In the genomic region with DNA sequence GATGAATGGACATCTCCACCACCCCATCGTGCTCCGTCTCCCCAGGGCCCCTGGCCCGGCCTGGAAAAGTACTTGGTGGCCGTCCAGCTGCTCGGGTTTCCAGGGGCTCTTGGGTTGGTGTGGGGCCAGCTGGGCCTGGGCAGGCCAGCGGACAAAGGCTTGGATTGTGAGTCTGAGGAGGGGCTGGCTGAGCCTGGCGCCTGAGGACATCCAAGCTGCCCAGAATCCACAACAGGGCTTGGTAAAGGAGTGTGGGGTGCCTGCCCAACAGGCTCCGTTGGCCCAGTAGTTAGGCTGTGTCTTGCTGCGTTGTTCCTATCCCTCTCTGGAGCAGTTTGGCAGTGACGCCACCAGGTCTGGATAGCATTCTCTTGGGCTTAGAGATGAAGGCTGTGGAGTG, we compare ENCODE assay signal across 9 mouse cellular contexts. TPM values are rescaled to one million over a fixed set of nuclear protein-coding genes. Genes with fewer than 3 reads are reported as not detected.
A peak's percentile ranks its signal among the peaks of the same experiment; 100 is the strongest.
DNase-seq lines count a peak whose midpoint lies in the region; ATAC-seq lines count a peak whose summit lies in the region.
"Had no signal": no experiment of that assay in that cellular context is flagged by ENCODE, and none has a peak within 500 bp of the region (broad histone marks: within the 10 kb centered on the region; RNA-seq: fewer than 3 reads in every experiment).

No protein-coding gene starts in this region.

- peak overlapping the region; percentile 12; the same call in 1 of the 2 replicates for H3K4me3 ChIP-seq in heart, embryonic 10.5 days
- H3K4me3 ChIP-seq in embryonic facial prominence, embryonic 12.5 days, result peak overlapping the region; percentile 9; the same call in 1 of the 2 replicates
- no peak overlapping the region for H3K4me3 ChIP-seq in intestine, embryonic 16.5 days (ENCODE audit: low read length)
- peak overlapping the region; percentile 11; the same call in 1 of the 2 replicates for H3K4me3 ChIP-seq in midbrain, embryonic 12.5 days

- no peaks in the 10 kb centered on the region for H3K9me3 ChIP-seq in heart, embryonic 10.5 days
- H3K9me3 ChIP-seq in embryonic facial prominence, embryonic 12.5 days, result no peaks in the 10 kb centered on the region
- no peaks in the 10 kb centered on the region for H3K9me3 ChIP-seq in intestine, embryonic 16.5 days (ENCODE audit: control insufficient read depth, low read length)
- no peaks in the 10 kb centered on the region for H3K9me3 ChIP-seq in midbrain, embryonic 12.5 days

- WGBS in heart, embryonic 10.5 days, result 10% methylated on average over 10 of the region's 10 CpGs
- 2% methylated on average over 10 of the region's 10 CpGs for WGBS in embryonic facial prominence, embryonic 12.5 days
- WGBS in intestine, embryonic 16.5 days, result 8% methylated on average over 10 of the region's 10 CpGs
- WGBS in midbrain, embryonic 12.5 days, result 5% methylated on average over 10 of the region's 10 CpGs

- H3K27me3 ChIP-seq in heart, embryonic 10.5 days (ENCODE audit: insufficient read depth, poor library complexity, severe bottlenecking), result peaks cover 93% of the 10 kb centered on the region
- H3K27me3 ChIP-seq in embryonic facial prominence, embryonic 12.5 days, result peaks cover 83% of the 10 kb centered on the region
- H3K27me3 ChIP-seq in intestine, embryonic 16.5 days (replicated peaks; ENCODE audit: control insufficient read depth, insufficient read depth, low read length), result peaks cover 69% of the 10 kb centered on the region
- peaks cover 89% of the 10 kb centered on the region for H3K27me3 ChIP-seq in midbrain, embryonic 12.5 days

- DNase-seq in heart, embryonic 10.5 days (ENCODE audit: low spot score), result no peak
- no peak for DNase-seq in heart, adult 18-20 months
- no peak for DNase-seq in ovary, postnatal 10 days (ENCODE audit: low spot score)
- no peak for DNase-seq in kidney, postnatal 10 days

- peak overlapping the region; percentile 32 for H3K4me2 ChIP-seq in embryonic facial prominence, embryonic 12.5 days (replicated peaks)
- H3K4me2 ChIP-seq in intestine, embryonic 16.5 days (ENCODE audit: low read depth, low read length), result no peak overlapping the region
- H3K4me2 ChIP-seq in midbrain, embryonic 12.5 days (replicated peaks), result peak overlapping the region; percentile 32

- H3K36me3 ChIP-seq in heart, embryonic 10.5 days, result no peaks in the 10 kb centered on the region
- H3K36me3 ChIP-seq in embryonic facial prominence, embryonic 12.5 days, result no peaks in the 10 kb centered on the region
- H3K36me3 ChIP-seq in intestine, embryonic 16.5 days (ENCODE audit: control insufficient read depth, insufficient read depth, low read length), result no peaks in the 10 kb centered on the region
- H3K36me3 ChIP-seq in midbrain, embryonic 12.5 days, result no peaks in the 10 kb centered on the region

- no peak overlapping the region for H3K27ac ChIP-seq in heart, embryonic 10.5 days
- no peak overlapping the region for H3K27ac ChIP-seq in embryonic facial prominence, embryonic 12.5 days
- no peak overlapping the region for H3K27ac ChIP-seq in intestine, embryonic 16.5 days (ENCODE audit: low read length)
- H3K27ac ChIP-seq in midbrain, embryonic 12.5 days (replicated peaks), result no peak overlapping the region
- H3K27ac ChIP-seq: macrophage had no signal

- ATAC-seq in embryonic facial prominence, embryonic 12.5 days (ENCODE audit: insufficient number of reproducible peaks, insufficient read depth, low FRiP score, low TSS enrichment), result no peak
- ATAC-seq in intestine, embryonic 16.5 days, result 0 out of 2 replicates have a peak, but pooled peaks have one; percentile 6
- ATAC-seq in midbrain, embryonic 12.5 days (ENCODE audit: low FRiP score, low read depth), result peak; percentile 5; the same call in 1 of the 2 replicates
- ATAC-seq in granulocyte monocyte progenitor cell, adult 5-6 weeks (replicated peaks; ENCODE audit: poor library complexity, severe bottlenecking), result no peak

- H3K4me1 ChIP-seq in heart, embryonic 10.5 days, result peaks cover 39% of the 10 kb centered on the region
- H3K4me1 ChIP-seq in embryonic facial prominence, embryonic 12.5 days, result peaks cover 10% of the 10 kb centered on the region
- H3K4me1 ChIP-seq in intestine, embryonic 16.5 days (ENCODE audit: control insufficient read depth, insufficient read depth, low read length), result peaks cover 7% of the 10 kb centered on the region; the same call in 1 of the 2 replicates
- peaks cover 31% of the 10 kb centered on the region for H3K4me1 ChIP-seq in midbrain, embryonic 12.5 days

- no peak overlapping the region for H3K9ac ChIP-seq in embryonic facial prominence, embryonic 12.5 days
- no peak overlapping the region for H3K9ac ChIP-seq in intestine, embryonic 16.5 days (ENCODE audit: low read depth, low read length)
- no peak overlapping the region; the same call in 1 of the 2 replicates for H3K9ac ChIP-seq in midbrain, embryonic 12.5 days (replicated peaks)

RNA-seq across cellular contexts. Expression of a gene that starts 6.0 kb away (rescaled TPM):
- polyA plus RNA-seq in heart, embryonic 10.5 days (2016; fragmentation: Nextera tagmentation; extraction: Ambion mirVana), result 0.67 and 0.97 TPM in 2 replicates
- under 1 TPM; 0.28 to 0.35 TPM for total RNA-seq in heart, adult 18-20 months (2021)
- polyA plus RNA-seq in embryonic facial prominence, embryonic 12.5 days (2016; fragmentation: Nextera tagmentation; extraction: Ambion mirVana), result 4.1 and 4.7 TPM in 2 replicates
- polyA plus RNA-seq in intestine, embryonic 16.5 days (2015; fragmentation: Nextera tagmentation; extraction: Ambion mirVana), result 0.34 and 0.64 TPM in 2 replicates
- polyA plus RNA-seq in midbrain, embryonic 12.5 days (2016; fragmentation: Nextera tagmentation; extraction: Ambion mirVana), result 1.5 and 2.1 TPM in 2 replicates
- not detected in 2 replicates for total RNA-seq in granulocyte monocyte progenitor cell, adult 5-6 weeks (2014; fragmentation: Nextera tagmentation)
- total RNA-seq in granulocyte monocyte progenitor cell, adult 5-6 weeks (2017), result not detected in 2 replicates
- polyA plus RNA-seq: macrophage had no signal

RNA-seq across cellular contexts. Expression of a gene that starts 6.1 kb away (rescaled TPM):
- polyA plus RNA-seq in heart, embryonic 10.5 days (2016; fragmentation: Nextera tagmentation; extraction: Ambion mirVana), result 13.0 and 23.1 TPM in 2 replicates
- total RNA-seq in heart, adult 18-20 months (2021), result 10 to 100 TPM; 22.8 to 23.0 TPM
- polyA plus RNA-seq in embryonic facial prominence, embryonic 12.5 days (2016; fragmentation: Nextera tagmentation; extraction: Ambion mirVana), result 19.7 and 23.6 TPM in 2 replicates
- polyA plus RNA-seq in intestine, embryonic 16.5 days (2015; fragmentation: Nextera tagmentation; extraction: Ambion mirVana), result 6.8 and 7.3 TPM in 2 replicates
- 77.4 and 79.8 TPM in 2 replicates for polyA plus RNA-seq in midbrain, embryonic 12.5 days (2016; fragmentation: Nextera tagmentation; extraction: Ambion mirVana)
- total RNA-seq in granulocyte monocyte progenitor cell, adult 5-6 weeks (2014; fragmentation: Nextera tagmentation), result 2.0 and 2.8 TPM in 2 replicates
- total RNA-seq in granulocyte monocyte progenitor cell, adult 5-6 weeks (2017), result 0.26 and 2.1 TPM in 2 replicates

RNA-seq across cellular contexts. Expression of a gene that starts 14.5 kb away (rescaled TPM):
- polyA plus RNA-seq in heart, embryonic 10.5 days (2016; fragmentation: Nextera tagmentation; extraction: Ambion mirVana), result 19.5 and 21.1 TPM in 2 replicates
- 10 to 100 TPM; 41.0 to 42.1 TPM for total RNA-seq in heart, adult 18-20 months (2021)
- 10.6 and 10.8 TPM in 2 replicates for polyA plus RNA-seq in embryonic facial prominence, embryonic 12.5 days (2016; fragmentation: Nextera tagmentation; extraction: Ambion mirVana)
- polyA plus RNA-seq in intestine, embryonic 16.5 days (2015; fragmentation: Nextera tagmentation; extraction: Ambion mirVana), result 22.7 and 23.8 TPM in 2 replicates
- polyA plus RNA-seq in midbrain, embryonic 12.5 days (2016; fragmentation: Nextera tagmentation; extraction: Ambion mirVana), result 14.6 and 17.1 TPM in 2 replicates
- total RNA-seq in granulocyte monocyte progenitor cell, adult 5-6 weeks (2014; fragmentation: Nextera tagmentation), result 19.1 and 33.4 TPM in 2 replicates
- total RNA-seq in granulocyte monocyte progenitor cell, adult 5-6 weeks (2017), result 5.6 and 13.8 TPM in 2 replicates

RNA-seq across cellular contexts. Expression of a gene that starts 35.9 kb away (rescaled TPM):
- 0.12 and 0.48 TPM in 2 replicates for polyA plus RNA-seq in heart, embryonic 10.5 days (2016; fragmentation: Nextera tagmentation; extraction: Ambion mirVana)
- total RNA-seq in heart, adult 18-20 months (2021), result under 1 TPM; 0.07 to 0.08 TPM
- polyA plus RNA-seq in embryonic facial prominence, embryonic 12.5 days (2016; fragmentation: Nextera tagmentation; extraction: Ambion mirVana), result 1.7 and 1.8 TPM in 2 replicates
- 0.06 and 0.07 TPM in 2 replicates for polyA plus RNA-seq in intestine, embryonic 16.5 days (2015; fragmentation: Nextera tagmentation; extraction: Ambion mirVana)
- polyA plus RNA-seq in midbrain, embryonic 12.5 days (2016; fragmentation: Nextera tagmentation; extraction: Ambion mirVana), result 16.7 and 16.8 TPM in 2 replicates
- not detected in 2 replicates for total RNA-seq in granulocyte monocyte progenitor cell, adult 5-6 weeks (2014; fragmentation: Nextera tagmentation)
- total RNA-seq in granulocyte monocyte progenitor cell, adult 5-6 weeks (2017), result 0.05 TPM in 1 of 2 replicates, not detected in the other
- polyA plus RNA-seq: macrophage had no signal

RNA-seq across cellular contexts. Expression of a gene that starts 36.2 kb away (rescaled TPM):
- 43.3 and 51.9 TPM in 2 replicates for polyA plus RNA-seq in heart, embryonic 10.5 days (2016; fragmentation: Nextera tagmentation; extraction: Ambion mirVana)
- total RNA-seq in heart, adult 18-20 months (2021), result 10 to 100 TPM; 12.2 to 14.5 TPM
- polyA plus RNA-seq in embryonic facial prominence, embryonic 12.5 days (2016; fragmentation: Nextera tagmentation; extraction: Ambion mirVana), result 80.2 and 87.3 TPM in 2 replicates
- polyA plus RNA-seq in intestine, embryonic 16.5 days (2015; fragmentation: Nextera tagmentation; extraction: Ambion mirVana), result 29.3 and 30.1 TPM in 2 replicates
- 94.7 and 95.2 TPM in 2 replicates for polyA plus RNA-seq in midbrain, embryonic 12.5 days (2016; fragmentation: Nextera tagmentation; extraction: Ambion mirVana)
- total RNA-seq in granulocyte monocyte progenitor cell, adult 5-6 weeks (2014; fragmentation: Nextera tagmentation), result 27.7 and 36.6 TPM in 2 replicates
- total RNA-seq in granulocyte monocyte progenitor cell, adult 5-6 weeks (2017), result 4.3 and 10.0 TPM in 2 replicates

Comparison
In these comparisons a context has a peak if more than half of its experiments do, and no peak if none do; other contexts are left out.
1. ATAC-seq: peak in intestine, embryonic 16.5 days (single experiment) and midbrain, embryonic 12.5 days (single experiment); none in embryonic facial prominence, embryonic 12.5 days (single experiment) and granulocyte monocyte progenitor cell, adult 5-6 weeks (single experiment).